Mouse (Mus musculus) C3H10T1/2 (cell line): ENCODE data around the gene Cdkl5. TPM values are rescaled to one million over a fixed set of nuclear protein-coding genes. Genes with fewer than 3 reads are reported as not detected.

ENCODE experiments used
- polyA plus RNA-seq, 2 experiments: library from polyadenylated mRNA; unstranded; fragments of >200 nt; fragmentation: generic; extraction: Trizol; gene quantifications; one replicate each; pipeline ENCODE4 v1.2.1; 2012; ENCODE audit warnings: missing spikeins in 2 of 2

Gene Cdkl5
- polyA plus RNA-seq: 1 to 10 TPM in 1 of 2 experiments, under 1 TPM in 1; 0.04 to 1.9 TPM

GRCm38 (mm10) chrX:160994543-160995121 is at the start of gene Cdkl5:
Gene Cdkl5, minus strand, starts transcription at chrX:160994704.

GRCm38 (mm10) chrX:160906952-160907351 is 87.6 kb downstream of the Cdkl5 start, which contains the start of gene Gja6:
Gene Gja6, minus strand, starts transcription at chrX:160907052.

GRCm38 (mm10) chrX:160767713-160768112 is 226.8 kb downstream of the Cdkl5 start, which contains the start of gene Rs1:
Gene Rs1, plus strand, starts transcription at chrX:160768013.

GRCm38 (mm10) chrX:160735650-160736049 is 258.9 kb downstream of the Cdkl5 start, which contains the start of gene Ppef1:
Gene Ppef1, minus strand, starts transcription at chrX:160735765.

Other genes starting within 250 kb of the Cdkl5 start
- gene Rs1, start 226.7 kb downstream of the Cdkl5 start, polyA plus RNA-seq: under 1 TPM in 1 of 2 experiments, not detected in 1; 0.04 TPM
- under 1 TPM in 1 of 2 experiments, not detected in 1; 0.17 TPM for gene Gja6, start 87.7 kb downstream of the Cdkl5 start, polyA plus RNA-seq
- gene Scml2, start 122.5 kb upstream of the Cdkl5 start, polyA plus RNA-seq: 1 to 10 TPM in 1 of 2 experiments, under 1 TPM in 1; 0.08 to 1.3 TPM